Mouse (Mus musculus) kidney, embryonic 14.5 days (tissue): Measurements from ENCODE around the gene Pmepa1. TPM values are rescaled to one million over a fixed set of nuclear protein-coding genes. Genes with fewer than 3 reads are reported as not detected.
A peak's percentile ranks its signal among the peaks of the same experiment; 100 is the strongest.

Experiments
- ATAC-seq: fragments of 200-750 bp; cut with Nextera tagmentation; 2 replicates; pipeline ENCODE4 v1.8.0; 2017; ENCODE audit warnings: moderate number of reproducible peaks, mild to moderate bottlenecking, moderate TSS enrichment, moderate library complexity; ENCODE audit not compliant: low FRiP score, low TSS enrichment
- H3K27ac ChIP-seq: fragments of 300-500 bp; sonication (generic); 2 replicates; pipeline ENCODE4 v1.5.1; 2014; ENCODE audit warnings: low read depth, mild to moderate bottlenecking, low read length, moderate library complexity, mixed read lengths
- H3K27me3 ChIP-seq: fragments of 300-500 bp; sonication (generic); 2 replicates; pipeline ENCODE4 v1.6.1; 2014; ENCODE audit warnings: mild to moderate bottlenecking, low read length; ENCODE audit not compliant: control insufficient read depth, insufficient read depth
- H3K36me3 ChIP-seq: fragments of 300-500 bp; sonication (generic); 2 replicates; pipeline ENCODE4 v1.6.1; 2014; ENCODE audit warnings: low read length, mixed read lengths; ENCODE audit not compliant: control insufficient read depth, insufficient read depth
- H3K4me1 ChIP-seq: fragments of 300-500 bp; sonication (generic); 2 replicates; pipeline ENCODE4 v1.6.1; 2014; ENCODE audit warnings: low read length, mixed read lengths; ENCODE audit not compliant: control insufficient read depth, insufficient read depth
- H3K4me2 ChIP-seq: fragments of 300-500 bp; sonication (generic); replicated peaks from 2 replicates; pipeline ENCODE4 v1.6.1; 2014; ENCODE audit warnings: low read depth, mild to moderate bottlenecking, low read length
- H3K4me3 ChIP-seq: fragments of 300-500 bp; sonication (generic); 2 replicates; pipeline ENCODE4 v1.5.1; 2014; ENCODE audit warnings: mild to moderate bottlenecking, low read length
- H3K9ac ChIP-seq: fragments of 300-500 bp; sonication (generic); 2 replicates; pipeline ENCODE4 v1.6.1; 2014; ENCODE audit warnings: low read depth, mild to moderate bottlenecking, low read length, moderate library complexity
- H3K9me3 ChIP-seq: fragments of 300-500 bp; sonication (generic); 2 replicates; pipeline ENCODE4 v1.6.1; 2016; ENCODE audit warnings: low read length; ENCODE audit not compliant: control insufficient read depth
- WGBS: fragments of 180-500 bp; shearing (Covaris S2); extraction: QIAGEN DNeasy Blood & Tissue Kit; methylation state at CpG from one replicate; pipeline ENCODE4 v1.1.7; 2014; 5-methylcytosine and 5-hydroxymethylcytosine counted together
- polyA plus RNA-seq: library from polyadenylated mRNA; unstranded; fragments of >200 nt; fragmentation: Nextera tagmentation; extraction: Ambion mirVana; gene quantifications from 2 replicates; pipeline ENCODE4 v1.2.1, GENCODE M21; 2014

Pmepa1 gene
- polyA plus RNA-seq, 1 experiment from 2014 or later = 4.9 TPM

DNA sequence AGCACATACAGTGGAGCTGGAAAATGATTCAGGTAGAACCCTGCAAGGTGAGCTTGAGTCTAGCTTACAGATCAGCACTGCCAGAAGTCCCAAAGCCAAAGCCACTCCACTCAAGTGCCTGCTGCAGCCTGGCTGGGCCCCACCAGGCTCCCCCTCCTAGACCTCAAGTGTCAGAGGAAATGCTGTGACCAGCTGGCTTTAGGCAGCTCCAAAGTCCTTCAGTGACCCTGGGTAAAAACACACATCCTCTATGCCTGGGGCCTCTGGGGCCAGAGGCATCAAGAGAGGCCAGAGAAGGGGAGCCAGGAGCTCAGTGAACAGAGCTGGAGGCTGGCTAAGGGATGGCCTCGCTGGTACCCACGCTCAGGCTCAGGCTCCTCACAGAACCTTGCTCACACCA lies 25.9 kb downstream of the Pmepa1 start:
- Histone ChIP-seq H3K4me3 (no peak overlapping the region), H3K36me3 (no peaks in the 10 kb centered on the region), H3K4me2 (no peak overlapping the region), H3K9ac (no peak overlapping the region), H3K4me1 (peaks cover 94% of the 10 kb centered on the region), H3K27ac (no peak overlapping the region), H3K9me3 (no peaks in the 10 kb centered on the region), H3K27me3 (no peaks in the 10 kb centered on the region)
- no peak for ATAC-seq
- WGBS = 32% methylated on average over 2 of the region's 2 CpGs

DNA sequence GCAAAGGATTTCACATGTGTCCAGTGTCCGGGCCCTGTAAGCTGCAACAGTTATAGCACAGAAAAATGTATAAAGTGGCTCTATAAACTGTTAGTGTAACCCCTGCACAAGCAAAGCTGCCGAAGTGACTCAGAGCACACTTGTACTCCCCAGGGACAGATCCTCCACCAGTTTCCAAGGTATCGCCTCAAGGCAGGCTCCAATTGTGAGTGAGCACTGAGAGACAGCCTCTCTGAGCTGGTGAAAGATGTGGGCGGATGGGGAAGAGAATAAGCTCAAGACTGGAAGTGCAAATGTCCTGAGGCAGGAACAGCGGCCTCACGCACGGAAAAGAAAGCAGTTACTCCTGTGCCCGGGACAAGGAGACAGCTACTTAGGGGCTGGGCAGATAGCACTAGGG lies 26.4 kb downstream of the Pmepa1 start:
- WGBS = 69% methylated on average over 8 of the region's 8 CpGs
- Histone ChIP-seq H3K9me3 (no peaks in the 10 kb centered on the region), H3K36me3 (no peaks in the 10 kb centered on the region), H3K27me3 (no peaks in the 10 kb centered on the region), H3K9ac (no peak overlapping the region), H3K27ac (no peak overlapping the region), H3K4me1 (peaks cover 91% of the 10 kb centered on the region), H3K4me3 (no peak overlapping the region), H3K4me2 (no peak overlapping the region)
- ATAC-seq = no peak

DNA sequence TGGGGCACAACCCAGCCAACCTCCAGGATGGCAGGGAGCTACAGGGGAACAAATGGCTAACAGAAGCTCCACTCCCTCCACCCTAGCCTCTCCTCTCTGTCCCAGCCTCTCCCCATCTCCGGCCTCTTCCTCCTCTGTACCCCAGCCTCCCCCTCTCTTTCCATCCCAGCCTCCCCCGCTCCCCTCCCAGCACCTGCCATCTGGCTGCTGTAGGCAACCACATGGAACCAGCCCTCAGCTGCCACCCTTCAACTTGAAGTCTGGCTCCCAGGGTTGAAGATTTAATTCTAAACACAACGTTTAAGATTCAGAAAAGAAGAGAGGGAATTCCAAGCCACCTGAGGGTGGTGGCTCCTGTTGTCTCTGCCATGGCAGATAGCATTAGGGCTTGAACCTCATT lies 26.9 kb downstream of the Pmepa1 start:
- no peak overlapping the region for H3K9ac ChIP-seq
- no peak for ATAC-seq
- WGBS = 23% methylated on average over 3 of the region's 3 CpGs
- H3K4me2 ChIP-seq = no peak overlapping the region
- no peaks in the 10 kb centered on the region for H3K9me3 ChIP-seq
- peaks cover 85% of the 10 kb centered on the region for H3K4me1 ChIP-seq
- no peak overlapping the region for H3K27ac ChIP-seq
- H3K27me3 ChIP-seq = no peaks in the 10 kb centered on the region
- H3K36me3 ChIP-seq = no peaks in the 10 kb centered on the region
- H3K4me3 ChIP-seq = no peak overlapping the region

GRCm38 (mm10) chr2:173248822-173249221 lies 27.5 kb downstream of the Pmepa1 start:
- ATAC-seq = no peak
- Histone ChIP-seq H3K4me1 (peaks cover 80% of the 10 kb centered on the region), H3K36me3 (no peaks in the 10 kb centered on the region), H3K4me3 (no peak overlapping the region), H3K9ac (no peak overlapping the region), H3K27ac (no peak overlapping the region), H3K4me2 (no peak overlapping the region), H3K27me3 (no peaks in the 10 kb centered on the region), H3K9me3 (no peaks in the 10 kb centered on the region)
- WGBS = 84% methylated on average over 7 of the region's 7 CpGs

GRCm38 (mm10) chr2:173247911-173248310 lies 28.4 kb downstream of the Pmepa1 start:
- WGBS = 12% methylated on average over 2 of the region's 2 CpGs
- H3K4me1 ChIP-seq = peaks cover 77% of the 10 kb centered on the region
- H3K4me2 ChIP-seq = no peak overlapping the region
- H3K9ac ChIP-seq = peak overlapping the region; percentile 4; the same call in 1 of the 2 replicates
- H3K36me3 ChIP-seq = no peaks in the 10 kb centered on the region
- H3K9me3 ChIP-seq = no peaks in the 10 kb centered on the region
- no peaks in the 10 kb centered on the region for H3K27me3 ChIP-seq
- H3K27ac ChIP-seq = peak overlapping the region; percentile 65; the same call in 1 of the 2 replicates
- no peak overlapping the region for H3K4me3 ChIP-seq
- ATAC-seq = no peak

- Histone ChIP-seq H3K9me3 (no peaks in the 10 kb centered on the region), H3K36me3 (no peaks in the 10 kb centered on the region), H3K9ac (no peak overlapping the region), H3K27me3 (no peaks in the 10 kb centered on the region), H3K4me2 (no peak overlapping the region), H3K27ac (peak overlapping the region; percentile 65; the same call in 1 of the 2 replicates), H3K4me1 (peaks cover 73% of the 10 kb centered on the region), H3K4me3 (no peak overlapping the region)
- no peak; the same call in 1 of the 2 replicates for ATAC-seq
- 39% methylated on average over 2 of the region's 2 CpGs for WGBS
These were observed 29.1 kb downstream of the Pmepa1 start for GRCm38 (mm10) chr2:173247197-173247596.

DNA sequence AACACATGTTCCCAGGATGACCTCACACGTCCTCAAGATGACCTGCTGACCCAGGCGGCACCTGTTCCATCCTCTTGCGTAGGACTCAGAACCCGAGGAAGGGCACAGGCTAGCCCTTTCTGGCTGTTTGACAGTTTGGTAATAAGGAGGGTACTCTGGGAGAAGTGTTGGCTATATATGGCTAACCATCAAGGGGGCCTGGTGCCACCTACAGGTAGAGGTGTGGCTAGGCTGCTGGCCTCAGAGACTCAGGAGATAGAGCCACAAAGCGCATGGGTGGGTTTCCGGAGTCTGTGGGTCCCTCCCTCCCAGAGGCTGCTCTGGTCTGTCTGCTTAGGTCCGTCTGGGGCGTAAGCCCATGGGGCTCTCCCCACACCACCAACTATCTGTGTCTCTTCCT lies 29.6 kb downstream of the Pmepa1 start:
- no peak overlapping the region for H3K4me3 ChIP-seq
- no peaks in the 10 kb centered on the region for H3K9me3 ChIP-seq
- ATAC-seq = no peak
- peaks cover 68% of the 10 kb centered on the region for H3K4me1 ChIP-seq
- H3K27me3 ChIP-seq = no peaks in the 10 kb centered on the region
- no peaks in the 10 kb centered on the region for H3K36me3 ChIP-seq
- no peak overlapping the region for H3K4me2 ChIP-seq
- H3K27ac ChIP-seq = 0 out of 2 replicates have a peak overlapping the region, but pooled peaks have one; percentile 52
- H3K9ac ChIP-seq = no peak overlapping the region
- WGBS = 75% methylated on average over 8 of the region's 8 CpGs

GRCm38 (mm10) chr2:173245258-173245657 lies 31.1 kb downstream of the Pmepa1 start:
- Histone ChIP-seq H3K36me3 (no peaks in the 10 kb centered on the region), H3K4me3 (no peak overlapping the region), H3K27me3 (no peaks in the 10 kb centered on the region; the same call in 1 of the 2 replicates), H3K9me3 (no peaks in the 10 kb centered on the region), H3K9ac (no peak overlapping the region), H3K27ac (no peak overlapping the region), H3K4me2 (no peak overlapping the region), H3K4me1 (peaks cover 54% of the 10 kb centered on the region)
- WGBS = 86% methylated on average over 20 of the region's 20 CpGs
- no peak for ATAC-seq

- peaks cover 43% of the 10 kb centered on the region for H3K4me1 ChIP-seq
- H3K4me2 ChIP-seq = no peak overlapping the region
These were observed 32.2 kb downstream of the Pmepa1 start for GRCm38 (mm10) chr2:173244108-173244507.

More at GRCm38 (mm10) chr2:173244108-173244507, 32.2 kb downstream of the Pmepa1 start:
- Histone ChIP-seq H3K4me3 (no peak overlapping the region), H3K9ac (no peak overlapping the region), H3K27ac (no peak overlapping the region), H3K27me3 (no peaks in the 10 kb centered on the region; the same call in 1 of the 2 replicates), H3K36me3 (no peaks in the 10 kb centered on the region), H3K9me3 (no peaks in the 10 kb centered on the region)
- ATAC-seq = no peak
- 64% methylated on average over 3 of the region's 3 CpGs for WGBS
